Mouse (Mus musculus): ENCODE data around the gene Tvp23a.

Tvp23a gene

DNA sequence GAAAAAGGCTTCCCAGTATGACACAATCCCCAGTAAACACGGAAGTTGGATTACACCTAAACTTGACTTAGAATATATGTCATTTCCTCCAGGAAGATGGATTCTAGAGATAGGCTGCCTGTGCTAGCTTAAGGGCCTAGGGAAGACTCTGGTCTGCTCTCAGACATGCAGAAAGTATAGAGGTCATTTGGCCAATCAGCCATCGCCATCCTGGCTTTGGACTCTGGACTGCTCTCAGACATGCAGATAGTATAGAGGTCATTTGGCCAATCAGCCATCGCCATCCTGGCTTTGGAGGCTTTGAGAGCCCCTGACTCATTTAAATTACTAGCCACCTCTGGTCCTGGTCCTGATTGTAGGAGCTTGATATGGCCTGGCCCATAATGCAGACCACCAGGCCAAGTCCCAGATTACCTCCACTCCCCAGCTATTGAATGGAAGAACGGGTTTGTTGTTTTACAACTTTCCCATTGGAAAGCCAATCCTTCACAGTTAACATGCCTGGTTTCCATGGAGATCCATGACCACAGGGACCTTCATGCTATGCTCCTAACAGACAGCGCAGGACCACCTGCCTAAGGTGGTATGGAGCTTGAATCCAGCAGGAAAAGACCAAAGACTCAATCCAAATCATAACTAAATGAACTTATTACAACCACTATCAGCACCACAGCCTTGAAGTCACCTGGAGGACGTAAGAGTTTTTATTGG lies 6.9 kb upstream of the Tvp23a start:
- no peak for DNase-seq

DNA sequence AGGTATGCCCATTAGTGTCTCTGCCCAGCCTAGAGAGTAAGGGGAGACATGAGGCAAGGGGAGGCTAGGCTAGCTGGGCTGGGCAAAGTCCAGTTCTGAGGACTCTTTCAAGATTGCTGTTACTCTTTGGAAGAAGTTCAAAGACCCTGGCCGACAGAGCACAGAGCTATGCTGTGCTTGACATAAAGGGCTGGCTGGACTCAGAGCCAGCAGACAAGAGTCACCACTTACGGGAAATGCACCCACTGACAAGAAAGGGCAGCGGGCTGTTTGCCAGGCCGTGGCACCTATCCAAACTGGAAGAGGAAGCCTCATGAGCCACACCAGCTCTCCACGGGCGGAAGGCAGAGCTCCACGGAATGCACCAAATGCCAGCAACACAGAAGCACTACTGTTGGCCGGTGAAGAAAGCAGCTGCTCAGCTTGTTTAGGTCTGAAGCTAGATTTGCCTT lies 5.3 kb upstream of the Tvp23a start:
- peak; percentile 93 to 95 for DNase-seq

DNA sequence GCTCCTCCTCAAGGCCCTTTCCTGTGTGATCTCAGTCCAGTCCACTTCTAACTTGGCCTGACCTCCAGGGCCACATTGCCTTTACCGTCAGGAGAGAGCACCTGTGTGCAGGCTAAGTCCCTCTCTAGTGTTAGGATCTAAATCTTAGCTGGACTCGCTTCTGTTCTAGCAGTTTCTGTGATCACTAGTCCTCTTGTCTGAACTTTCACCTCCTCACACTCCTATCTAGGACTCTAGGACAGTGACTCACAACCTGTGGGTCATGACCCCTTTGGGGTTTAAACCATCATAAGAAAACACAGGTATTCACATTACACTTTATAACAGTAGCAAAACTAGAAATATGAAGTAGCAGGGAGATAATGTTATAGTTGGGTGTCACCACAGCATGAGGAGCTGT lies 4.7 kb upstream of the Tvp23a start:
- no peak for DNase-seq

DNA sequence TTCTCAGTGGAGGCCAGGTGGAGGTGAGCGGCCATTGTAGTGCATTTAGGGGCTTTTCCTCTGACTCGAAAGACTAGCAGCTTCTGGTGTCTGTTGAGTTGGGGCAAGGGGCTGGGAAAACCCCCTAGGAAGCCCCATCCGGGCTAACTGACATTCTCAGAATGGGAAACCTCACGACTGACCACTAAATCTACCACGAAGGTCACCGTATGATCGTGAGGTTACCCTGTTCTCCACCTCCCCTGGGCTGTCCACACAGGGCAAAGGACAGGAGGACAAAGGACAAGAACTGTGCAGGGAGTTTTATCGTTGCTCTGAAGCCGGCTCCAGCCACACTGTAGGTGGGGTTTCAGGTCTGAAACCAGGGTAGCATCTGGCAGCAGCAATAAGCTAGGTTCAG lies 1.8 kb upstream of the Tvp23a start:
- DNase-seq: peak; percentile 54 to 78

DNA sequence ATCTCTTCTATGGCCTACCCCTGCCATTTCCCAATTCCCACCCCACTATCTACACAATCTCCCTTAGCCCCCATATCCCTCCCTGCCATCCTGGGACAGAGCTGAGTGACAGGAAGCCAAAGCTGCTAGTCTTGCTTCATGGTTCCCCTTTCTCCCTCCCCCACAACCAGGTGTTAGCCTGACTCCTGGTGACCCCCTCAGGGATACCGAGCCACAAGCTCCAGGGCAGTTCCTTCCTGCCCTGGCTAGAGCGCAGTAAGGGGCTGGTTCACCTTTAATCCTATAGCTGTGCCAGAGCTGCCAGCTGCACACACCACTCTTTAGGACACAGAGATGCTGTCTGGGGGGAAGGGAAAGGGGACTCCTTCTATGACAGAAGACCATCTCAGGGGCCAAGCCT lies 619 bp upstream of the Tvp23a start:
- no peak for DNase-seq

DNA sequence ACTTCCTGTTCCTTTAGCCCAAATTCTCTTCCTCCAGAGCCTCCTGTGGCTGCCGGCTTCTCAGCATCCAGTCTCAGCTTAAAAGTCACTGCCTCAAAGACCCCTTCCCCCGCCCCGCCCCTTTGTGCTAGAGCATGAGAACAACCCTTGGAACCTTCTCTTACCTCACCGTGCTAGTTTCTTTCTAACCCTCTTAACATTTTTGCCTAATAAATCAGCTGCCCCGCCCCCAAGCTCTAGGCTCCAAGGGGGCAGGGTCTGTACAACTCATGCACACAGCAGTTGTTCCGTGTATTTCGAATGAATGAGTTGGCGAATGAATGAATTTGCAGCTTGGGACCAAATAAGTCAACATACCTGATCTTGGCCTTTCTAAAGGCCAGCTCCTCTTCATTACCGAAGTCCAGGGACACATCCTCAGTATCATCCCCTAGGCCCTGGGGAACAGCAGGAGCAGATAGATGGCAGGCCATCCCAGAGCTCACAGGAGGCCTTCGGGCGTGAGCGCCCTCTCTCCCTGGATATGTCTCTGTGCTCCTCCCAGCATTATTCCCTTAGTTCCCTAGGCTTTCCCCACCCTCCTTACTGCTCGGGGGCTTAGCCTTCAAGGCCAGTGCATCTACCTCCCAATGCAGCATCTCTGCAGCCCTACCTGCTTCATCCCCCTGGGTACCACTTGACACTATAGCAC lies 444 bp downstream of the Tvp23a start:
- DNase-seq: no peak

DNA sequence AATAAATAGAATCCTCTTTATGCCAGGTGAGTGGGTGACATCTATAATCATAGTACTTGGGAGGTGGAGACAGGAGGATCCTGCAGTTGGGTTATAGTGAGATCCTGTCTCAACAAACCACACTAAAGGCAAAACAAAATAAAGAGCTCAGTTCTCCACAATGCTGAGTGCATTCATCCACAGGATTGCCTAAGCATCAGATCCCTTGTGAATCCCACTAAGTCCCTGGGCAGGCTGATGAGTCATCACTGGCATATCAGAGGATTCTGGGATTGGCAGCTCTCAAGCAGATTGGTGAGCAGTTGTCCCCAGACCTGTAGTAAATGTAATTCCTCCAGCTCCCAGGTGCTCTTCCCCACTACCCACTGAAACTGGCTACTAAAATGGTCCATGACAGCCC lies 3.4 kb downstream of the Tvp23a start:
- no peak for DNase-seq

DNA sequence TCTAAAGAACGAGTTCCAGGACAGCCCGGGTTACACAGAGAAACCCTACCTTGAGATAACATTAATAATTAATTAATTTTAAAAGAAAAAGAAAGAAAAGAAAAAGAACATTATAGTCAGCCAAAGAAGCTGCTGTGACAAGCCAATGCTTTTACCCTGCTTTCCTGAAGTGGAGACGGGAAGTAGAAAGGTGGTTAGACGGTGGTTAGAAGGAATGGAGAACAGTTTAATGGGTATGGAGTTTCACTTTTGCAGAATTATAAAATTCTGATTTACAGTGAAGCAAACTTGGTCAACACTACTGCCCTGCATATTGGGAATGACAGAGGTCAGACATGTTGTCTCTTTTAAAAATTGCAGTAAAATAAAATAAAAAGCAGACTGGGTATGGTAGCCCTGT lies 5.4 kb downstream of the Tvp23a start:
- no peak for DNase-seq

DNA sequence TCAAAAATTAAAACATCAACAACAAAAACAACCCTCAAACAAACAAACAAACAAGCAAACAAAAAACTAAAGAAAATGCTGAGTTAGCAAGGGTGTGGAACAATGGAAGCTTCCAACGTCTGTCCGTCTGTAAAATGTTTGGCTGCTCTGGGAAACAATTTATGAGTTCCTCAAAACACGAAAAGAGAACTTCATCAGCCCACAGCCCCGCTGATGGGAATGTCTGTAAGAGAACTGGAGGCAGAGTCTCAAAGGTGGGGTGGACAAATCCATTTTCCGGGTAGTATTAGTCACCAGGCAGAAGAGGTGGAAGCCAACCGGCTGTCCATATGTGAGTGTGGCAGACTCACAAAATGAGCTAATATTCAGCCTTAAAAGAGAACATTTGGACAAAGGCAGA lies 5.8 kb downstream of the Tvp23a start:
- no peak for DNase-seq

DNA sequence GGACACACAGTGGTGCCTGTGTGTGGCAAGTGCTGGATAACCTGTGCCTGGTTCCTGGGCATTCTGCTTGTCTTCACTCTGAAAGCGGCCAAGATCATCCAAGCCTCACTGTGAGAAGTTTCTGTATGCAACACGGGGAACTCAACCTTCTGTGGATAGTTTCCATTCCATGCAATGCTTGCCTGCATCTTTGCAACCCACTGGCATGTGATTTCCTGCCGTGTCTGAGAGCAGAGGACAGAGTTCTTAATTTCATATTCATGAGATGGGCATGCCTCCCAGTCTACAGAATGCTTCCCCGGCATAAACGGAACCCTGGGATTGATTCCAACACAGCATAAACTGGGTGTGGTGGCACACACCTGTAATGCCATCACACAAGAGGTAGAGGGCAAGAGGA lies 9.1 kb downstream of the Tvp23a start:
- no peak for DNase-seq

DNA sequence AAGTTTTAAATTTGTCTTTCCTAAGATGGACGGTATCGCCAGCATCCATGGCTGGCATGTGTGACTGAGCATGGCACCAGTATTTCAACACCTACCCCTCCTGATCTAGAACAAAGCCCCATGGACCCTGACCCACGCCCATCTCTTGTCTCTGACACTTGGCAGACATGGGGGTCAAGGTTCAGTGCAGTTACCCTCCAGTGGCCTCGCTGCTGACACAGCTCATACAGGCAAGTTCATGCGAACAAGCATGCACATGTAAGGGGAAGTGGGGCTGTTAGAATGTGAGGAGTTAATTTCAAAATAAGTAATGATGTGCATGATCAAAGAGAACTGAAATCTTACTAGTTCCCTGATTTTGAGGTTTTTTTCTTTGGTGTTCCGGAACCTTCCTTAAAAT lies 11.0 kb downstream of the Tvp23a start:
- DNase-seq: peak; percentile 66 to 84

DNA sequence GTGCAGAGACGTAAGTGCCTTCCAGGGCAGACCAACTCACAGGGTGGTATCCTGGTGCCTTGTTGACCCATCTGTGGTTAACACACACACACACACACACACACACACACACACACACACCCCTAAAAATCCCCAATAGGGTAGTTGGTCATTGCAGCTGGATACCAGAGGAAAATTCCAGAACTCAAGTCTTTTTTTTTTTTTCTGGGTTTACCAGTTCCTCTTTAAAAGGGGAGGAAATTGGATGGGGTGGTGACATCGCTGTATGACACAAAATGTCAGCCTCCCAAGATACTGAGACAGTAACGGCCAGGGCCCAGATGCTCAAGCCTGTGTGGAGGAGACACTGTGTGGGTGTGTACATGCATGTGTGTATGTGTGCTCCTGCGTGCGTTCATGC lies 13.8 kb downstream of the Tvp23a start:
- DNase-seq: no peak

DNA sequence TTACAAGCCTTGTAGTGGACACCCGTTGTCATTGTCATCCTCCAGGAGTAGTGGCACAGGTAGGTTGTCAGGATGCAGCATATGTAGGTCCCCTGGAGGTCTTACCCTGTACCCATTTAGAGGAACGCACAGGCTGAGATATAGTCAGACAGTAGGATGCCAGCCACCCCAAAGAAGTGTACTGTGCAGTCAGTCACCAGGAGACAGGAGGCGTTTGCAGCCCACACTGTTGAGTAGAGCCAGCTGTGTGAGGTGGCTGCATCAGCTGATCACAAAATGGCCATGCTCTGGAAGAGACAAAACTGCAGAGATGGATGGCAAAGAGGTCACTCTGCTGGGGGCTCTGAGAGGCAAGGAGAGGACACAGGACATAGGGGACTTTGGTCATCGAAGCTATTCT lies 14.8 kb downstream of the Tvp23a start:
- no peak for DNase-seq

DNA sequence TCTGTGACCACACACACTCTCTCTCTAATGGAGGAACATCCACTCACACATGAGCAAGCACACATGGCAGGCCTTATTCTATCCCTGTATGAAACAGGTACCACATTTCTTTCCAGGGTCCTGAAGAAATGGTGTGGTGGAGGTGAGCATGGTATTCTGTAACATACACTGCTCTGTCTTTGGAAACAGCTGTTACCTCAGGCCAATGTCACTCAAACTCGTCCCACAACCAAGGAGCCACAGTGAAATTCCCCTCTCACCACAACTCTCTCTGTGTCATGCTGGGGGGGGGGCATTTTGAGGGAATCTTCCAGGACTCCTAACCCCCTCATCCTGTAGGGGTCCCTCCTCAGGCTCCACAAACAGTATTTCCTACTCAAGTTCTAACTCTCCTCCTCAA lies 15.3 kb downstream of the Tvp23a start:
- no peak for DNase-seq

DNA sequence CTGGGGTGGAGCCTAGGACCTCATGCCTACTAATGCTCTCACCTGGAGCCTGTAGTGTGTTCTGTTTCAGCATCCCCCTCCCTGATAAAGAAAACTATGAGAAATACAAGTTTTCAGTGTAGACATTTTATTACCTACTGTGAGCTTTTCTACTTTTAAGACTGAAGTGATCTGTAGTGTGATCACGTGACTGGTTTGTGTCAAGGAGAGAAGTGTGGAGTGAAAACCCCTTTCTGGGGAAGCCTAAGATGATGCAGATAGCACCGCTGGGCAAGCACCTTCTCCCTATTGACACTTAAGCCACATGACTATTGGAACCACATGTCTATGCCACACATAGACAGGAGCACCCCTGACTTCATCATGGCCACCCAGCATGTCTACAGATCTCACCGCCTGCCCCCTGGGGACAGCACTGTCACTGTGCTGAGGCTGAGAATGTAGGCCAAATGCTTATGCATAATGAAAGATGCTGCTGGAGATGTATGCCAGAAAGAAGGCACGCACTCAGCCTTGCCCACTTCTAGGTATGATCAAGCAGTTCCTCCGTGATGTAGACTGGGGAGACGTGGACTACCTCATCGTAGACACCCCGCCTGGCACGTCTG lies 26.6 kb downstream of the Tvp23a start:
- no peak for DNase-seq

DNA sequence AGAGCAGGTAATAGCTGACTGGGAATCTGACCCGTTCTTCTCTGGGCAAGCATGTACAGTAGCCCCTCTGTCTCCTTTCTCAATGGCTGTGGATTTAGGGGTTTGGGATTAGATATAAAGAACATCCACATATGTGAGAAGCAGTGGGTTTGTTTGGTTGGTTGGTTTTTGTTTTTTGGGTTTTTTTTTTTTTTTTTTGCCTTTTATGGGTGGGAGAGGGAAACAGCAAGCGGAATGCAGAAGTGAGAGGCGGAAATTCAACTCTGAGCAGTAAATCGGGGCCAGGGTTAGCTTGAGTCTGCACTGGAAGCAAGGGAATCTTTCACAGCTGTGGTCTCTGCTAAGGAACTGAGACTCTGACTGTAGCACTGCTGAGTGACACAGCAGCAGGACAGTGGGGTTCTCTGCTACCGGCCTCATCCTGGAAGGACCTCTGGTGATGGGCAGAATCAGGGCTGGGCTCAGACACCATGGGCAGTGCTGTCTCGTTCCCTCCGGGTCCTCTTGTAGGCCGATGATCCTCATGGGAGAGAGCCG lies 29.4 kb downstream of the Tvp23a start:
- DNase-seq: no peak

DNA sequence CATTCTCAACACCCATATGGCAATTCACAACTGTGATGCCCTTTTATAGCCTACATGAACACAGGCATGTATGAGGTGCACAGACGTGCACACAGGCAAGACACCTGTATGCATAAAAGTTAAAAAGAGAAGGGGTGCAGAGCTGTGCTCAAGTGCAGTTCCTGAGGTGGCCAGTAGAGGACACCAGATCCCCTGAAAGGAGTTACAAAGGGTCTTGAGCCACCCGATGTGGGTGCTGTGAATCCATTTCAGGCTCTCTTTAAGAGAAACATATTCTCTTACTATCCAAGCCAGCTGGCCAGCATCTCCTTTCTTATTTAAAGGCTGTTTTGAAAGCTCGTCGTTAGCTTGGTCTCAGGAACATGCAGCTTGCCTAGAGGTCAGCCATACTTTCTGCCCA lies 30.3 kb downstream of the Tvp23a start:
- no peak for DNase-seq

DNA sequence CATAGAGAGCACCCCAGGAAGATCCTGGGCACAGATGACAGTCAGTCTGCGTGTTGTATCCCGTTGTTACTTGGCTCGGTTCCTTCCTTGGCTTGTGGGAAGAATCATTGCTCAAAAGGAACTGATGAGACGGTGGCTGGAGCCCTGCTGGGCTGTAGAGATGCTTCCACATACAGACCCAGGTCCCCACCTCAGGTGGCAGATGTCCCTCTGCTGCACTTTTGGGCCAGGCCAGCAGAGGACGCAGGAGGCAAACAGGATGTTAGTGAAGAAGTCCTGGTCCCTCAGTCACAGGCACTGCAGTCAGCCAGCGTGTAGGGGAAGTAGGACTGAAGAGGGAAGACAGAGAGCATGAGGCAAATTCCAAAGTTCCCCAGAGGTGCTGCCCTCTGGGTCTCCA lies 31.2 kb downstream of the Tvp23a start:
- DNase-seq: peak; percentile 63 to 68

DNA sequence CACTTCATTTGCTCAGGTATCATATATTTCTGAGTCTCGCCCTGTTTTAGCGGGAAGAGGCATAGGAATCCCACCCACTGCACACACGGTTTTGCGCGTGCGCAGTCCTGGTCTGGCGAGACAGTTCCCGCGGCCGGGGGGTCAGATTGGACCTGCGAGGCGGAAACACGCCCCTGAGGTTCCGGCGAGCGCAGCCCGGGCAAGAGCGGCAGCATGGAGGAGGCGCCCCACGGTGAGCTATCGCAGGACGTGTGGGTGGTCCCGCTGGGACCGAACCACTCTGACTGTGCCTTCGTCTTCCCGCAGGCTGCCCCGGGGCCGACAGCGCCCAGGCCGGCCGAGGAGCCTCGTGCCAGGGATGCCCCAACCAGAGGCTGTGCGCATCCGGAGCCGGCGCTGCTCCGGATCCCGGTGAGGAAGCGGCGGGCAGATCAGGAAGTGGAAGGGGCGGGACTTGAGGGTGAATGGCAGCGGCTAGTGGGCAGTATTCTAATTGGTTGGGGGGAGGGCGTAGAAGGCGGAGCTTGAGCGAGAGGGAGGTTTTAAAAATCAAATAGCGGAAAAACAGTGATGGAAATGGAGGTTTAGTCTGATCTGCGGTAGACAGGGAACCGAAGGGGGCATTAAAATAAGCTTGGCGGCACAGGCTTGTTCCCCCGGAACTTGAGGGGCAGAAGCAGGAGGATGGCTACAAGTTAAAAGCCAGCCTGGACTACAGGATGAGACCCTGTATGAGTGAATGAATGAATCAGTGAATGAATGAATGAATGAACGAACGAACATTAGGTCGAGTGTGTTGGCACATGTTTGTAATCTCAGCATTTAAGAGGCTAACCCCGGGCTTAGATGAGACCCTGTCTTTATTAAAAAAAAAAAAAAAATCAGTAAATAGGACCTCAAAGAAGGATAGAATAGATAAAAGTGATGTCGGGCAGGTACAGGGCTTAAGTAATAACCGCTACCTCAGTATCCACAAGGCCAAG lies 35.1 kb downstream of the Tvp23a start, which contains the start of gene Nubp1:
TSS of gene Nubp1 (plus strand) at position 185 of the 983 bp plus-strand sequence.
- peak; percentile 96 to 97 for DNase-seq

DNA sequence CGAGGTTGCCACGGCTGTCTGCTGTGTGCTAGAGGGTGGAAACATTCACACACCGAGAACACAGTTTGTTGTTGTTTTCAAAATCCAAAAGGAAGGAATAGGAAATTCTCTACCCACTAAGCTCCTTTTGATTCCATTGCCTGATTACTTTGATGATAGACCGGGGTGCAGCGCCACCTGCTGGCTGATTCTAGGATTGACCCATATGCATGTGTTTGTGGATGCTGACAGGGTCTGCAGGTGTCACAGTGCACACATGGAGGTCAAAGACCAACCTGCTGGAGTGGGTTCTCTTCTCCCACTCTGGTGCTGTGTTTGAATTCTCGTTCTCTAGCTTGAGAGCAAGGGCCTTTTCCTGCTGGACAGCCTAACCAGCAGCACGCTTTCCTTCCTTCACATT lies 48.0 kb downstream of the Tvp23a start:
- DNase-seq: peak; percentile 79 to 90

DNA sequence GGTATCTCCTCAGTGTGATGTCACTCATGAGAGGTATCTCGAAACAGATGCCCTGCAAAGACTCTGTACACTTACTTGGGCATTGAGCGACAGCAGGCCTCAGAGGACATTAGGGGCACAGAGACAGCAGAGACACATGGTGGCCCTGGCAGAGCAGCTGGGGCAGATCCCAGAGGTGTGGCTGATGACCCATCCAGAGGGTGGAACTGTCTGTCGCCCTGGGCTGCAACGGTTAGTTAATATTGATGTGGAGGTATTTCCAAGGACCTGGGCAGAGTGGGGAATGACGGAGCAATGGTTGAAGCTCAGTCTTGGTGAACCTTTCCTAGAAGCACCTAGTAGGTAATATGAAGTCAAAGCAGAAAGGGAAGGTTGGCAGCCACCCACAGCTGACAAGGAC lies 48.4 kb downstream of the Tvp23a start:
- DNase-seq: no peak

DNA sequence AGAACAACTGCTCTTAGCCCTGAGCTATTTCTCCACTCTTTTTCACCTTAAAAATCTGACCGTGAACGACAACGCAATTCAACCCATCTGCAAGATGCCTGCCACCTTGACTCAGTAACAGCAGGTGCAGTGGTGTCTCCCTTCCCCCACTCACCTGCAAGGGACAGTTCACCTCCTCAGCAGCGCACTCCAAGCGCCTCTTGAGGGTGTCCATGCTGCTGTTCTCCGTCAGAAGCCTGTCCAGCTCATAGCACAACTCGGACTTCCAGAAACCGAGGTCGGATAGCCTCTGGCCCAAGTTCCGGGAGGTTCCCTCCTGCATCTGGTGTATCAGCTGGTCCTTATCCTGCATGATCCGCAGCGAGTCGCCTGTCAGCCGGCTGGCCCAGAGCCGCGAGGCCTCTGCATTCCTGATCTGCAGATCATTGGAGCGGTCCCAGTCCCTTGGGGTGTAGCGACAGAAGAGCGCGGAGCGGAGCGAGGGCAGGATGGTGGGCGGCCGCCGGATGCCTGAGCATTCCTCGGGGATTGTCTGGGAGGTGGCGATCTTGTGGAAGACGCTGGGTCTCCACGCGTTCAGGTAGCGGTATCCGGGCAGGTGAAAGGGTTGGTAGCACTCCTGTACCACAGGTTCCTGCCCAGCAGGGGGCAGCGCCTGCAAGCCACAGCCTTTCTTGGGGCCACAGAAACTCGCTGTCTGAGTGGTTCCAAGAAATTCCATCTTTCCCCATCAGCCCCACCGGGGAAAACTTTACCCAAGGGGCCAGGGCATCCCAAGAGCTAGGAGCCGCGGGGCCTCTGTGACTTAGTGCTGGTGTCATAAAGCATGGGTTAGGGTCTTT lies 52.2 kb downstream of the Tvp23a start, which contains the start of gene Tekt5:
TSS of gene Tekt5 (minus strand) at position 792 of the 842 bp plus-strand sequence.
- DNase-seq: peak; percentile 73 to 76
